Comparison of ENCODE assay signal across 8 mouse cellular contexts in the genomic region with DNA sequence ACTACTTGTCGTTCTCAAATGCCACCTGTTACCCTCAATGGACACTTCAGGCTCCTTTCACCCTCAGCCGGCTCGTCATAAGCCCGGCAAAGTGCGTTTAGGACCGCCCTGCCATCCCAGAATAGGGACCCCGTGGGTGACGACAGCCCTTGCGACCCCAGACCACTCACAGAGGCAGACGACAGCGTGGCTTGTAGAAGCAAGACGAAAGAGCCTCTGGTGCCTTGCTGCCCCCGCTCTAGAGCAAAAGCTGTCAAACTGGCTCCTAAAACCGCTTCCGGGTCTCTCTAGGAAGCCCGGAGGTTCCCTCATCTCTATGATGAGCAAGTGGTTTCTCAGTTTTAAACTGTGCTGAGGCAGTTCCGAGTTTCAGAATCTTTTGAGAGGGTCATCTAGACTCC. TPM values are rescaled to one million over a fixed set of nuclear protein-coding genes. Genes with fewer than 3 reads are reported as not detected.
DNase-seq lines count a peak whose midpoint lies in the region; ATAC-seq and TF ChIP-seq lines count a peak whose summit lies in the region.

A gene (minus strand): TSS at position 260 of the 401 bp plus-strand sequence.

- 15% methylated on average over 17 of the region's 17 CpGs for WGBS in hindbrain, postnatal 0 days

- dilution Hi-C loops in CH12.LX (cut with MboI; ENCODE audit: extremely low pct_ligation_motif_present, extremely low pct_unique_long_range_greater_than_20kb, low sequenced_read_pairs), result no loop called here

- intact Hi-C loops in left cerebral cortex, adult 2 months (cut with DNase I), result no loop called here

- peak; percentile 71 for DNase-seq in CH12.LX (ENCODE audit: extremely low read depth)
- peak; percentile 64 for DNase-seq in brain, embryonic 14.5 days (ENCODE audit: low read depth)
- DNase-seq in frontal cortex, postnatal 36 days (ENCODE audit: low spot score in 2 of 2), result peak; percentile 47 to 52
- DNase-seq in hindbrain, postnatal 0 days (ENCODE audit: low spot score), result peak; percentile 67
- DNase-seq in left cerebral cortex, adult 2 months (ENCODE audit: extremely low spot score in 1 of 2, low spot score in 2 of 2), result peak; percentile 31 to 43
- DNase-seq in lung, postnatal 4 days, result peak; percentile 46 to 67
- peak; percentile 70 for DNase-seq in retina, embryonic 14.5 days (ENCODE audit: low spot score)
- DNase-seq in thymus, postnatal 14 days, result peak; percentile 69

- H3K36me3 ChIP-seq in CH12.LX (replicated peaks in 1 of 2; ENCODE audit: control insufficient read depth in 1 of 2, insufficient read depth in 1 of 2, low read length in 1 of 2), result peaks cover 0 to 2% of the 10 kb centered on the region in 2 experiments
- no peaks in the 10 kb centered on the region for H3K36me3 ChIP-seq in hindbrain, postnatal 0 days (ENCODE audit: insufficient read depth, low read length)

- TF ChIP-seq POLR2A in CH12.LX (IDR thresholded peaks at IDR 0.05; ENCODE audit: low read depth, low read length), result peak; percentile 70
- TF ChIP-seq POLR2A in brain, embryonic 14.5 days (IDR thresholded peaks at IDR 0.05; ENCODE audit: borderline replicate concordance, extremely low read depth, insufficient read depth, insufficient read length, poor library complexity, severe bottlenecking), result no peak

- no peak for TF ChIP-seq CTCF in CH12.LX (conservative IDR thresholded peaks at IDR 0.05 in 1 of 2, IDR thresholded peaks at IDR 0.05 in 1 of 2; ENCODE audit: low read depth in 2 of 2, low read length in 2 of 2)
- TF ChIP-seq CTCF in brain, embryonic 14.5 days (IDR thresholded peaks at IDR 0.05; ENCODE audit: borderline replicate concordance, extremely low read depth, insufficient read depth, insufficient read length), result no peak
- TF ChIP-seq CTCF in hindbrain, postnatal 0 days (IDR thresholded peaks at IDR 0.05; ENCODE audit: low read depth), result no peak
- TF ChIP-seq CTCF in left cerebral cortex, adult 2 months (IDR thresholded peaks at IDR 0.05), result no peak

- in situ Hi-C loops in CH12.LX (cut with MboI; ENCODE audit: low pct_ligation_motif_present, low pct_unique_long_range_greater_than_20kb, low sequenced_read_pairs), result no loop called here

- no peak for ATAC-seq in hindbrain, postnatal 0 days

- TF ChIP-seq EP300 in CH12.LX (IDR thresholded peaks at IDR 0.05; ENCODE audit: low read length), result no peak

- no peak for TF ChIP-seq RAD21 in CH12.LX (IDR thresholded peaks at IDR 0.05; ENCODE audit: low read depth, low read length)

- H3K4me2 ChIP-seq in CH12.LX (ENCODE audit: insufficient read depth, low read depth, poor library complexity, severe bottlenecking), result peak within 1 kb of the TSS; percentile 81
- H3K4me2 ChIP-seq in hindbrain, postnatal 0 days (ENCODE audit: low read depth, low read length), result peak within 1 kb of the TSS; percentile 80

- peak within 1 kb of the TSS; percentile 49 for H3K9ac ChIP-seq in CH12.LX (ENCODE audit: insufficient read depth, low read depth)
- peak within 1 kb of the TSS; percentile 43; the same call in 1 of the 2 replicates for H3K9ac ChIP-seq in hindbrain, postnatal 0 days (replicated peaks; ENCODE audit: low read length)

- peak within 1 kb of the TSS; percentile 71 to 87 (median 85) for H3K4me3 ChIP-seq in CH12.LX (replicated peaks in 1 of 3; ENCODE audit: low read depth in 2 of 3, low read length in 2 of 3, poor library complexity in 1 of 3)
- H3K4me3 ChIP-seq in hindbrain, postnatal 0 days (ENCODE audit: low read length), result peak within 1 kb of the TSS; percentile 49
- H3K4me3 ChIP-seq in left cerebral cortex, adult 2 months, result peak within 1 kb of the TSS; percentile 73

- H3K9me3 ChIP-seq in CH12.LX (replicated peaks; ENCODE audit: low read length), result no peaks in the 10 kb centered on the region
- H3K9me3 ChIP-seq in hindbrain, postnatal 0 days (ENCODE audit: low read length), result no peaks in the 10 kb centered on the region

- peaks cover 6 to 11% of the 10 kb centered on the region in 2 experiments; a peak in 3 of 4 replicates for H3K4me1 ChIP-seq in CH12.LX (ENCODE audit: control insufficient read depth in 1 of 2, insufficient read depth in 2 of 2)
- no peaks in the 10 kb centered on the region for H3K4me1 ChIP-seq in hindbrain, postnatal 0 days (ENCODE audit: insufficient read depth, low read length)

- no peaks in the 10 kb centered on the region for H3K27me3 ChIP-seq in CH12.LX (replicated peaks)
- no peaks in the 10 kb centered on the region for H3K27me3 ChIP-seq in hindbrain, postnatal 0 days (ENCODE audit: insufficient read depth, low read length)

- H3K79me2 ChIP-seq in CH12.LX (replicated peaks; ENCODE audit: control insufficient read depth, extremely low read depth, insufficient read depth, poor library complexity, severe bottlenecking), result no peaks in the 10 kb centered on the region

- H3K27ac ChIP-seq in CH12.LX (ENCODE audit: insufficient read depth, low read depth), result no peak within 1 kb of the TSS
- H3K27ac ChIP-seq in hindbrain, postnatal 0 days, result no peak within 1 kb of the TSS
- H3K27ac ChIP-seq in left cerebral cortex, adult 2 months, result no peak within 1 kb of the TSS

TF ChIP-seq in CH12.LX, 34 proteins besides CTCF, POLR2A, EP300 and RAD21:
- TF ChIP-seq NELFE (IDR thresholded peaks at IDR 0.05; ENCODE audit: low read depth, low read length) (peak; percentile 60; the same call in 1 of the 2 replicates), ELF1 (IDR thresholded peaks at IDR 0.05; ENCODE audit: low read depth, low read length) (peak; percentile 97), IRF4 (IDR thresholded peaks at IDR 0.05; ENCODE audit: low read depth, low read length) (peak; percentile 50; the same call in 1 of the 2 replicates), ZMIZ1 (IDR thresholded peaks at IDR 0.05; ENCODE audit: low read depth, low read length) (no peak), MEF2A (IDR thresholded peaks at IDR 0.05; ENCODE audit: borderline replicate concordance, low read depth, low read length) (no peak), CHD1 (IDR thresholded peaks at IDR 0.05; ENCODE audit: low read depth, low read length) (no peak), CHD2 (IDR thresholded peaks at IDR 0.05; ENCODE audit: low read length) (no peak), HCFC1 (IDR thresholded peaks at IDR 0.05; ENCODE audit: low read depth, low read length) (peak; percentile 84), TBP (conservative IDR thresholded peaks at IDR 0.05; ENCODE audit: low read depth, low read length) (peak; percentile 68; the same call in 1 of the 2 replicates), MXI1 (IDR thresholded peaks at IDR 0.05; ENCODE audit: low read depth, low read length) (peak; percentile 95), TCF12 (IDR thresholded peaks at IDR 0.05; ENCODE audit: low read depth, low read length) (peak; percentile 80), PAX5 (IDR thresholded peaks at IDR 0.05; ENCODE audit: low read length) (no peak), GABPA (IDR thresholded peaks at IDR 0.05; ENCODE audit: insufficient replicate concordance, low read depth, low read length) (no peak), MAFK (IDR thresholded peaks at IDR 0.05; ENCODE audit: insufficient replicate concordance, low read length) (no peak), USF2 (conservative IDR thresholded peaks at IDR 0.05; ENCODE audit: low read depth, low read length) (no peak), UBTF (IDR thresholded peaks at IDR 0.05; ENCODE audit: low read depth, low read length) (no peak), MYC (IDR thresholded peaks at IDR 0.05; ENCODE audit: low read depth, low read length) (no peak), SIN3A (IDR thresholded peaks at IDR 0.05; ENCODE audit: low read length) (peak; percentile 99), NRF1 (IDR thresholded peaks at IDR 0.05; ENCODE audit: low read depth, low read length) (no peak), JUN (IDR thresholded peaks at IDR 0.05; ENCODE audit: insufficient read depth, low read depth, low read length) (no peak), ZC3H11A (IDR thresholded peaks at IDR 0.05; ENCODE audit: low read depth, low read length) (no peak), MAZ (IDR thresholded peaks at IDR 0.05; ENCODE audit: low read depth, low read length) (peak; percentile 75; the same call in 1 of the 2 replicates)

RNA-seq across cellular contexts. Expression of the gene that starts here (rescaled TPM):
- total RNA-seq in CH12.LX (2012; rRNA removed) (3.1 and 3.5 TPM in 2 replicates), CH12.LX (2014; rRNA removed) (4.1 and 4.3 TPM in 2 replicates)
- 2.3 and 2.7 TPM in 2 replicates for polyA plus RNA-seq in CH12.LX (2012; ENCODE audit: insufficient read length, low read depth)
- polyA plus RNA-seq in brain, embryonic 14.5 days (2012; rRNA removed), result 1.7 and 1.8 TPM in 2 replicates
- 5.1 and 9.4 TPM in 2 replicates for total RNA-seq in hindbrain, postnatal 0 days (2014; rRNA removed)
- 2.6 and 2.8 TPM in 2 replicates for polyA plus RNA-seq in hindbrain, postnatal 0 days (2015; fragmentation: Nextera tagmentation; extraction: Ambion mirVana)
- 1 to 10 TPM; 4.7 to 6.5 TPM for total RNA-seq in left cerebral cortex, adult 2 months (2021)
